Mouse (Mus musculus): ENCODE data around the gene Tnik. TPM values are rescaled to one million over a fixed set of nuclear protein-coding genes. Genes with fewer than 3 reads are reported as not detected.

The Tnik gene
- polyA plus RNA-seq, 1 experiment from 2014 or later = 38.5 TPM

- no peaks in the 10 kb centered on the region for H3K9me3 ChIP-seq
- WGBS = 90% methylated on average over 6 of the region's 6 CpGs
- no peak for ATAC-seq (ENCODE audit: low FRiP score, low read depth)
These were observed 98.0 kb downstream of the Tnik start for GRCm38 (mm10) chr3:28361056-28361455.

GRCm38 (mm10) chr3:28363441-28364125 is 100.6 kb downstream of the Tnik start:
- H3K27ac ChIP-seq (replicated peaks) = no peak overlapping the region
- H3K4me1 ChIP-seq = no peaks in the 10 kb centered on the region

More at GRCm38 (mm10) chr3:28361056-28361455, 98.0 kb downstream of the Tnik start:
- no peaks in the 10 kb centered on the region for H3K36me3 ChIP-seq
- H3K4me1 ChIP-seq = no peaks in the 10 kb centered on the region
- no peak overlapping the region for H3K4me3 ChIP-seq
- no peaks in the 10 kb centered on the region for H3K27me3 ChIP-seq
- H3K9ac ChIP-seq (replicated peaks) = no peak overlapping the region
- no peak overlapping the region for H3K4me2 ChIP-seq (replicated peaks)
- no peak overlapping the region for H3K27ac ChIP-seq (replicated peaks)

GRCm38 (mm10) chr3:28368746-28369145 is 105.7 kb downstream of the Tnik start:
- Histone ChIP-seq H3K27ac (replicated peaks) (no peak overlapping the region), H3K9ac (replicated peaks) (no peak overlapping the region), H3K36me3 (no peaks in the 10 kb centered on the region), H3K4me3 (no peak overlapping the region), H3K9me3 (no peaks in the 10 kb centered on the region), H3K4me2 (replicated peaks) (no peak overlapping the region), H3K4me1 (no peaks in the 10 kb centered on the region), H3K27me3 (no peaks in the 10 kb centered on the region)
- no peak for ATAC-seq (ENCODE audit: low FRiP score, low read depth)
- 88% methylated on average over 5 of the region's 5 CpGs for WGBS

More at GRCm38 (mm10) chr3:28363441-28364125, 100.6 kb downstream of the Tnik start:
- H3K9me3 ChIP-seq = no peaks in the 10 kb centered on the region
- H3K4me3 ChIP-seq = no peak overlapping the region
- H3K4me2 ChIP-seq (replicated peaks) = no peak overlapping the region
- 77% methylated on average over 5 of the region's 5 CpGs for WGBS
- H3K27me3 ChIP-seq = no peaks in the 10 kb centered on the region
- no peak overlapping the region for H3K9ac ChIP-seq (replicated peaks)
- no peak for ATAC-seq (ENCODE audit: low FRiP score, low read depth)
- H3K36me3 ChIP-seq = no peaks in the 10 kb centered on the region

- ATAC-seq (ENCODE audit: low FRiP score, low read depth) = no peak
- Histone ChIP-seq H3K27me3 (no peaks in the 10 kb centered on the region), H3K9me3 (no peaks in the 10 kb centered on the region), H3K36me3 (no peaks in the 10 kb centered on the region), H3K4me3 (no peak overlapping the region), H3K9ac (replicated peaks) (no peak overlapping the region), H3K4me1 (no peaks in the 10 kb centered on the region), H3K4me2 (replicated peaks) (no peak overlapping the region), H3K27ac (replicated peaks) (no peak overlapping the region)
- 85% methylated on average over 1 of the region's 1 CpGs for WGBS
These were observed 106.3 kb downstream of the Tnik start for GRCm38 (mm10) chr3:28369266-28369665.

GRCm38 (mm10) chr3:28369698-28370097 is 106.7 kb downstream of the Tnik start:
- ATAC-seq (ENCODE audit: low FRiP score, low read depth) = no peak
- Histone ChIP-seq H3K4me3 (no peak overlapping the region), H3K36me3 (no peaks in the 10 kb centered on the region), H3K9me3 (no peaks in the 10 kb centered on the region), H3K4me2 (replicated peaks) (no peak overlapping the region), H3K27ac (replicated peaks) (no peak overlapping the region), H3K9ac (replicated peaks) (no peak overlapping the region), H3K4me1 (no peaks in the 10 kb centered on the region), H3K27me3 (no peaks in the 10 kb centered on the region)
- WGBS = 83% methylated on average over 5 of the region's 5 CpGs

GRCm38 (mm10) chr3:28371583-28371982 is 108.6 kb downstream of the Tnik start:
- no peak for ATAC-seq (ENCODE audit: low FRiP score, low read depth)
- Histone ChIP-seq H3K4me2 (replicated peaks) (no peak overlapping the region), H3K27ac (replicated peaks) (no peak overlapping the region), H3K4me1 (no peaks in the 10 kb centered on the region), H3K9ac (replicated peaks) (no peak overlapping the region), H3K27me3 (no peaks in the 10 kb centered on the region), H3K36me3 (no peaks in the 10 kb centered on the region), H3K9me3 (no peaks in the 10 kb centered on the region), H3K4me3 (no peak overlapping the region)
- 97% methylated on average over 1 of the region's 1 CpGs for WGBS

- H3K27me3 ChIP-seq = no peaks in the 10 kb centered on the region
- ATAC-seq (ENCODE audit: low FRiP score, low read depth) = no peak
These were observed 109.4 kb downstream of the Tnik start for GRCm38 (mm10) chr3:28372459-28372858.

GRCm38 (mm10) chr3:28374738-28375510 is 111.9 kb downstream of the Tnik start:
- H3K9me3 ChIP-seq = no peaks in the 10 kb centered on the region
- 92% methylated on average over 6 of the region's 6 CpGs for WGBS
- H3K27me3 ChIP-seq = no peaks in the 10 kb centered on the region
- no peak overlapping the region for H3K4me3 ChIP-seq
- no peak overlapping the region for H3K9ac ChIP-seq (replicated peaks)
- no peak for ATAC-seq (ENCODE audit: low FRiP score, low read depth)
- no peak overlapping the region for H3K4me2 ChIP-seq (replicated peaks)
- H3K36me3 ChIP-seq = no peaks in the 10 kb centered on the region
- no peak overlapping the region for H3K27ac ChIP-seq (replicated peaks)
- H3K4me1 ChIP-seq = no peaks in the 10 kb centered on the region

More at GRCm38 (mm10) chr3:28372459-28372858, 109.4 kb downstream of the Tnik start:
- H3K4me2 ChIP-seq (replicated peaks) = no peak overlapping the region
- no peak overlapping the region for H3K9ac ChIP-seq (replicated peaks)
- H3K4me3 ChIP-seq = no peak overlapping the region
- no peaks in the 10 kb centered on the region for H3K9me3 ChIP-seq
- no peaks in the 10 kb centered on the region for H3K4me1 ChIP-seq
- no peaks in the 10 kb centered on the region for H3K36me3 ChIP-seq
- WGBS = 92% methylated on average over 2 of the region's 2 CpGs
- H3K27ac ChIP-seq (replicated peaks) = no peak overlapping the region

- 60% methylated on average over 2 of the region's 2 CpGs for WGBS
- no peak overlapping the region for H3K4me3 ChIP-seq
- no peak overlapping the region for H3K9ac ChIP-seq (replicated peaks)
- no peaks in the 10 kb centered on the region for H3K27me3 ChIP-seq
- no peak; the same call in 1 of the 2 replicates for ATAC-seq (ENCODE audit: low FRiP score, low read depth)
- no peaks in the 10 kb centered on the region for H3K9me3 ChIP-seq
- H3K4me2 ChIP-seq (replicated peaks) = no peak overlapping the region
- no peaks in the 10 kb centered on the region for H3K36me3 ChIP-seq
- peaks cover 19% of the 10 kb centered on the region for H3K4me1 ChIP-seq
- H3K27ac ChIP-seq (replicated peaks) = no peak overlapping the region
These were observed 117.2 kb downstream of the Tnik start for GRCm38 (mm10) chr3:28380224-28380623.

GRCm38 (mm10) chr3:28383526-28384126 is 120.6 kb downstream of the Tnik start:
- ATAC-seq (ENCODE audit: low FRiP score, low read depth) = no peak
- WGBS = 43% methylated on average over 11 of the region's 11 CpGs
- no peak overlapping the region for H3K4me2 ChIP-seq (replicated peaks)
- H3K9ac ChIP-seq (replicated peaks) = no peak overlapping the region
- H3K4me1 ChIP-seq = peaks cover 19% of the 10 kb centered on the region
- peaks cover 2% of the 10 kb centered on the region; the same call in 1 of the 2 replicates for H3K9me3 ChIP-seq
- peak overlapping the region; percentile 49 for H3K27ac ChIP-seq (replicated peaks)
- H3K36me3 ChIP-seq = no peaks in the 10 kb centered on the region
- no peaks in the 10 kb centered on the region for H3K27me3 ChIP-seq
- no peak overlapping the region for H3K4me3 ChIP-seq

GRCm38 (mm10) chr3:28385199-28385975 is 122.4 kb downstream of the Tnik start:
- Histone ChIP-seq H3K27me3 (no peaks in the 10 kb centered on the region), H3K4me1 (peaks cover 19% of the 10 kb centered on the region), H3K4me3 (no peak overlapping the region), H3K36me3 (no peaks in the 10 kb centered on the region), H3K4me2 (replicated peaks) (no peak overlapping the region), H3K9ac (replicated peaks) (no peak overlapping the region), H3K9me3 (peaks cover 3% of the 10 kb centered on the region; the same call in 1 of the 2 replicates), H3K27ac (replicated peaks) (0 out of 2 replicates have a peak overlapping the region, but pooled peaks have one; percentile 30)
- no peak for ATAC-seq (ENCODE audit: low FRiP score, low read depth)
- WGBS = 93% methylated on average over 10 of the region's 10 CpGs
